Mouse (Mus musculus) CH12.LX (cell line): ENCODE measurements around the gene Cldn14. TPM values are rescaled to one million over a fixed set of nuclear protein-coding genes. Genes with fewer than 3 reads are reported as not detected.

ENCODE experiments used
- DNase-seq: peaks from one replicate; pipeline ENCODE4 v3.0.0-alpha.2; 2013; ENCODE audit errors: extremely low read depth
- H3K27ac ChIP-seq: 2 replicates; pipeline ENCODE4 v1.5.1; 2012; ENCODE audit warnings: low read depth, mild to moderate bottlenecking, control low read depth, moderate library complexity; ENCODE audit not compliant: insufficient read depth
- H3K27me3 ChIP-seq: replicated peaks from 2 replicates; pipeline ENCODE3; 2012; ENCODE audit warnings: inconsistent platforms
- H3K36me3 ChIP-seq, 2 experiments: replicated peaks in 1 of 2; 2 replicates each; pipeline versions ENCODE3 to v1.6.1; 2012; ENCODE audit warnings: inconsistent platforms in 1 of 2, low read length in 1 of 2, mild to moderate bottlenecking in 1 of 2, mixed read lengths in 1 of 2, moderate library complexity in 1 of 2; ENCODE audit not compliant: control insufficient read depth in 1 of 2, insufficient read depth in 1 of 2
- H3K4me1 ChIP-seq, 2 experiments: 2 replicates each; pipeline ENCODE4 v1.6.1; 2012; ENCODE audit warnings: inconsistent platforms in 1 of 2, moderate library complexity in 1 of 2; ENCODE audit not compliant: insufficient read depth in 2 of 2, control insufficient read depth in 1 of 2
- H3K4me2 ChIP-seq: 2 replicates; pipeline ENCODE4 v1.6.1; 2012; ENCODE audit warnings: low read depth, mild to moderate bottlenecking, control low read depth; ENCODE audit not compliant: poor library complexity, insufficient read depth, severe bottlenecking
- H3K4me3 ChIP-seq, 3 experiments: fragments of 150-350 bp in 1 of 3; sonication (generic) in 1 of 3; replicated peaks in 1 of 3; 2 replicates each; pipeline versions ENCODE3 to v1.5.1; 2011 to 2012; ENCODE audit warnings: low read depth in 2 of 3, low read length in 2 of 3, mild to moderate bottlenecking in 2 of 3, moderate library complexity in 2 of 3, control low read depth in 1 of 3, improper control_type of control experiment in 1 of 3, inconsistent platforms in 1 of 3, mixed read lengths in 1 of 3; ENCODE audit not compliant: poor library complexity in 1 of 3
- H3K79me2 ChIP-seq: replicated peaks from 2 replicates; pipeline ENCODE4 v1.6.1; 2012; ENCODE audit warnings: mild to moderate bottlenecking, moderate library complexity; ENCODE audit not compliant: control insufficient read depth, poor library complexity, insufficient read depth, severe bottlenecking; ENCODE audit errors: extremely low read depth
- H3K9ac ChIP-seq: 2 replicates; pipeline ENCODE4 v1.6.1; 2012; ENCODE audit warnings: low read depth, mild to moderate bottlenecking, control low read depth, moderate library complexity; ENCODE audit not compliant: insufficient read depth
- H3K9me3 ChIP-seq: replicated peaks from 2 replicates; pipeline ENCODE3; 2012; ENCODE audit warnings: low read length, inconsistent platforms, mixed read lengths
- CHD1 ChIP-seq: IDR thresholded peaks from 2 replicates; pipeline ENCODE4 v1.6.1; 2012; ENCODE audit warnings: low read depth, low read length, improper control_type of control experiment, inconsistent platforms
- E2F4 ChIP-seq: IDR thresholded peaks from 2 replicates; pipeline ENCODE4 v1.6.1; 2011; ENCODE audit warnings: low read depth, low read length, improper control_type of control experiment; ENCODE audit not compliant: insufficient replicate concordance
- EP300 ChIP-seq: IDR thresholded peaks from 2 replicates; pipeline ENCODE4 v1.6.1; 2011; ENCODE audit warnings: low read length, improper control_type of control experiment
- MAFK ChIP-seq: IDR thresholded peaks from 2 replicates; pipeline ENCODE4 v1.6.1; 2011; ENCODE audit warnings: low read length, improper control_type of control experiment; ENCODE audit not compliant: insufficient replicate concordance
- MEF2A ChIP-seq: IDR thresholded peaks from 2 replicates; pipeline ENCODE4 v1.6.1; 2014; ENCODE audit warnings: low read depth, mild to moderate bottlenecking, inconsistent platforms, low read length, improper control_type of control experiment, borderline replicate concordance
- MXI1 ChIP-seq: IDR thresholded peaks from 2 replicates; pipeline ENCODE4 v1.6.1; 2011; ENCODE audit warnings: mild to moderate bottlenecking, low read depth, low read length, improper control_type of control experiment
- NELFE ChIP-seq: IDR thresholded peaks from 2 replicates; pipeline ENCODE4 v1.6.1; 2011; ENCODE audit warnings: low read depth, low read length, improper control_type of control experiment
- NRF1 ChIP-seq: IDR thresholded peaks from 2 replicates; pipeline ENCODE4 v1.6.1; 2014; ENCODE audit warnings: low read depth, mild to moderate bottlenecking, inconsistent platforms, low read length, improper control_type of control experiment, moderate library complexity
- POLR2AphosphoS2 ChIP-seq: IDR thresholded peaks from 2 replicates; pipeline ENCODE4 v1.6.1; 2011; ENCODE audit warnings: low read depth, low read length, improper control_type of control experiment
- RAD21 ChIP-seq: IDR thresholded peaks from 2 replicates; pipeline ENCODE4 v1.6.1; 2011; ENCODE audit warnings: low read depth, mild to moderate bottlenecking, low read length, improper control_type of control experiment, moderate library complexity
- RCOR1 ChIP-seq: conservative IDR thresholded peaks from 2 replicates; pipeline ENCODE4 v1.6.1; 2012; ENCODE audit warnings: low read depth, mild to moderate bottlenecking, inconsistent platforms, low read length, improper control_type of control experiment
- SMC3 ChIP-seq: IDR thresholded peaks from 2 replicates; pipeline ENCODE4 v1.6.1; 2011; ENCODE audit warnings: low read depth, low read length, improper control_type of control experiment
- UBTF ChIP-seq: IDR thresholded peaks from 2 replicates; pipeline ENCODE4 v1.6.1; 2012; ENCODE audit warnings: low read depth, mild to moderate bottlenecking, inconsistent platforms, low read length, improper control_type of control experiment, moderate library complexity
- USF1 ChIP-seq: IDR thresholded peaks from 2 replicates; pipeline ENCODE4 v1.6.1; 2014; ENCODE audit warnings: low read depth, mild to moderate bottlenecking, inconsistent platforms, low read length, improper control_type of control experiment
- dilution Hi-C: fragments of 300-500 bp; cut with MboI; formaldehyde crosslinking; loops from 2 replicates; pipeline ENCODE4 v1.14.3; 2020; ENCODE audit warnings: low sequenced_read_pairs; ENCODE audit not compliant: extremely low pct_unique_long_range_greater_than_20kb, extremely low pct_ligation_motif_present
- in situ Hi-C: fragments of 300-500 bp; cut with MboI; formaldehyde crosslinking; loops from 3 replicates; pipeline ENCODE4 v1.14.3; 2019; ENCODE audit warnings: low sequenced_read_pairs, low pct_ligation_motif_present, low pct_unique_long_range_greater_than_20kb, mixed read lengths
- polyA plus RNA-seq: library from polyadenylated mRNA; unstranded; fragments of >175 nt; gene quantifications from 2 replicates; pipeline ENCODE4 v1.2.1, GENCODE M21; 2012; ENCODE audit warnings: low read depth; ENCODE audit not compliant: insufficient read length
- total RNA-seq, 2 experiments: library from RNA; depleted of rRNA; stranded (reverse); fragments of 300-350 nt in 1 of 2; fragments of >200 nt in 1 of 2; gene quantifications; 2 replicates each; pipeline ENCODE4 v1.2.3; 2012 to 2014

Gene Cldn14
- total and polyA plus RNA-seq, 3 experiments = 0.15 to 0.25 (median 0.21) TPM

GRCm38 (mm10) chr16:93888481-93888880 is 120.2 kb downstream of the Cldn14 start:
- dilution Hi-C loops (no loop called here), in situ Hi-C loops (loop anchor here (10.0 kb wide), 1 partner anchor 204 kb away; the partner anchor contains the start of gene Cbr3)
- DNase-seq = peak; percentile 65
- TF ChIP-seq RCOR1 = no peak
- no peak for TF ChIP-seq MAFK
- TF ChIP-seq USF1 = no peak
- no peak for TF ChIP-seq NRF1
- no peak for TF ChIP-seq RAD21
- no peak for TF ChIP-seq EP300
- TF ChIP-seq UBTF = no peak
- no peak for TF ChIP-seq CHD1
- TF ChIP-seq MEF2A = no peak
- no peak for TF ChIP-seq E2F4
- no peak for TF ChIP-seq POLR2AphosphoS2
- no peaks in the 10 kb centered on the region for H3K27me3 ChIP-seq
- no peak overlapping the region for H3K4me3 ChIP-seq
- no peak overlapping the region for H3K4me2 ChIP-seq
- H3K9ac ChIP-seq = no peak overlapping the region
- no peak overlapping the region for H3K27ac ChIP-seq
- H3K9me3 ChIP-seq = no peaks in the 10 kb centered on the region
- H3K36me3 ChIP-seq = peaks cover 58 to 81% of the 10 kb centered on the region in 2 experiments
- peaks cover 4 to 55% of the 10 kb centered on the region in 2 experiments for H3K4me1 ChIP-seq
- no peaks in the 10 kb centered on the region; the same call in 1 of the 2 replicates for H3K79me2 ChIP-seq

DNA sequence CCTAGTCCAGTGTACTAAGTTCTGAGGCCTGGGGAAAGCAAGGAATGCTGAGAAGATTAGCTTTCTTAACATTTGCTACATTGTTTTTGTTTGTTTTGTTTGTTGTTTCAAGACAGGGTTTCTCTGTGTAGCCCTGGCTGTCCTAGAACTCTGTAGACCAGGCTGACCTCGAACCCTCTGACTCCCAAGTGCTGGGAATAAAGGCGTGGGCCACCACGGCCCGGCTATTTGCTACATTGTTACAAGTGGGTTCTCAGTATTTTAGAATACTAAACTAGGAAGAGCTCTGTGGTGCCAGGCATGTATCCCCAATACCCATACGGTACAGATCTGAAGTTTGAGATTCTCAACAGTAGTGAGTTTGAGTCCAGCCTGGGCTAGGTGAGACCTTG is 123.9 kb downstream of the Cldn14 start:
- no peak for DNase-seq
- H3K36me3 ChIP-seq = peaks cover 20 to 44% of the 10 kb centered on the region in 2 experiments
- peak overlapping the region; percentile 83 for H3K4me2 ChIP-seq
- H3K4me1 ChIP-seq = peaks cover 0 to 44% of the 10 kb centered on the region in 2 experiments; a peak in 3 of 4 replicates
- TF ChIP-seq EP300 (no peak), SMC3 (no peak), NELFE (no peak), MXI1 (no peak), POLR2AphosphoS2 (no peak), MEF2A (no peak)
- in situ Hi-C loops = loop anchor here (10.0 kb wide), 1 partner anchor 200 kb away; the partner anchor contains the start of gene Cbr3
- H3K9ac ChIP-seq = peak overlapping the region; percentile 55
- H3K4me3 ChIP-seq = peak overlapping the region; percentile 81 to 89 (median 83)
- dilution Hi-C loops = no loop called here
- no peaks in the 10 kb centered on the region for H3K9me3 ChIP-seq
- H3K79me2 ChIP-seq = no peaks in the 10 kb centered on the region; the same call in 1 of the 2 replicates
- H3K27ac ChIP-seq = no peak overlapping the region
- H3K27me3 ChIP-seq = no peaks in the 10 kb centered on the region
